Mouse (Mus musculus): ENCODE measurements around the gene Cpt1c.

- TF ChIP-seq CTCF (conservative IDR thresholded peaks at IDR 0.05; ENCODE audit: insufficient read depth, insufficient read length, low read depth, low read length) (no peak), POLR2A (IDR thresholded peaks at IDR 0.05; ENCODE audit: low read depth, low read length) (no peak)
Measured at GRCm38 (mm10) chr7:44918219-44918618, 56.4 kb downstream of the Cpt1c start.
